Comparison of ENCODE assay signal across 8 mouse cellular contexts in genomic region chr12:113001133-113001474, GRCm38 (mm10). TPM values are rescaled to one million over a fixed set of nuclear protein-coding genes. Genes with fewer than 3 reads are reported as not detected.
DNase-seq lines count a peak whose midpoint lies in the region; ATAC-seq and TF ChIP-seq lines count a peak whose summit lies in the region.

No protein-coding gene starts in this region.

- H3K4me3 ChIP-seq in kidney, embryonic 14.5 days (ENCODE audit: low read length): peak overlapping the region; percentile 80
- H3K4me3 ChIP-seq in bone marrow macrophage, adult 2 months (ENCODE audit: insufficient read depth, low read length): peak overlapping the region; percentile 70
- H3K4me3 ChIP-seq in midbrain, embryonic 16.5 days (ENCODE audit: low read depth, low read length): peak overlapping the region; percentile 90

- peak overlapping the region; percentile 61 for H3K4me2 ChIP-seq in kidney, embryonic 14.5 days (replicated peaks; ENCODE audit: low read depth, low read length)
- peak overlapping the region; percentile 91 for H3K4me2 ChIP-seq in midbrain, embryonic 16.5 days (ENCODE audit: low read length)

- no peaks in the 10 kb centered on the region; the same call in 1 of the 2 replicates for H3K36me3 ChIP-seq in kidney, embryonic 14.5 days (ENCODE audit: control insufficient read depth, insufficient read depth, low read length)
- H3K36me3 ChIP-seq in midbrain, embryonic 16.5 days (ENCODE audit: control insufficient read depth, insufficient read depth, low read length): no peaks in the 10 kb centered on the region

- H3K9me3 ChIP-seq in kidney, embryonic 14.5 days (ENCODE audit: control insufficient read depth, low read length): no peaks in the 10 kb centered on the region
- no peaks in the 10 kb centered on the region for H3K9me3 ChIP-seq in midbrain, embryonic 16.5 days (replicated peaks; ENCODE audit: control insufficient read depth, low read length, poor library complexity, severe bottlenecking)

- H3K9ac ChIP-seq in kidney, embryonic 14.5 days (ENCODE audit: low read depth, low read length): peak overlapping the region; percentile 54
- H3K9ac ChIP-seq in midbrain, embryonic 16.5 days (ENCODE audit: low read depth, low read length): peak overlapping the region; percentile 96

- H3K27ac ChIP-seq in kidney, embryonic 14.5 days (ENCODE audit: low read depth, low read length): peak overlapping the region; percentile 93
- H3K27ac ChIP-seq in bone marrow macrophage, adult 2 months (ENCODE audit: insufficient read depth, low read depth, low read length): peak overlapping the region; percentile 59
- peak overlapping the region; percentile 94; the same call in 1 of the 2 replicates for H3K27ac ChIP-seq in midbrain, embryonic 16.5 days (ENCODE audit: low read length)

- intact Hi-C loops in left cerebral cortex, postnatal 25 days (cut with DNase I): loop anchor here (5.0 kb wide), 2 partner anchors 96 to 156 kb away; partner anchors contain the start of genes Mta1 and Tedc1

- H3K4me1 ChIP-seq in kidney, embryonic 14.5 days (ENCODE audit: control insufficient read depth, insufficient read depth, low read length): peaks cover 15% of the 10 kb centered on the region
- H3K4me1 ChIP-seq in bone marrow macrophage, adult 2 months (ENCODE audit: control insufficient read depth, insufficient read depth, low read length): peaks cover 14% of the 10 kb centered on the region
- peaks cover 19% of the 10 kb centered on the region for H3K4me1 ChIP-seq in midbrain, embryonic 16.5 days (ENCODE audit: control insufficient read depth, insufficient read depth, low read length)

- no peak for TF ChIP-seq POLR2A in bone marrow macrophage, adult 2 months (IDR thresholded peaks at IDR 0.05; ENCODE audit: borderline replicate concordance, low read depth, low read length)

- no peak for DNase-seq in kidney, adult 18-20 months
- no peak for DNase-seq in left cerebral cortex, postnatal 25 days (ENCODE audit: low spot score in 2 of 2)
- no peak for DNase-seq in gastrocnemius, postnatal 10 days
- no peak for DNase-seq in urinary bladder, adult 2 months (ENCODE audit: low spot score)

- no peak for ATAC-seq in kidney, embryonic 14.5 days (ENCODE audit: low FRiP score, low TSS enrichment)
- peak; percentile 16 for ATAC-seq in inflammation-experienced regulatory T-cells, adult 6 months
- no peak; the same call in 1 of the 2 replicates for ATAC-seq in midbrain, embryonic 16.5 days

- no peaks in the 10 kb centered on the region for H3K27me3 ChIP-seq in kidney, embryonic 14.5 days (ENCODE audit: control insufficient read depth, insufficient read depth, low read length)
- no peaks in the 10 kb centered on the region for H3K27me3 ChIP-seq in midbrain, embryonic 16.5 days (ENCODE audit: control insufficient read depth, insufficient read depth, low read depth, low read length)

- WGBS in kidney, embryonic 14.5 days: 3% methylated on average over 5 of the region's 5 CpGs
- 5% methylated on average over 5 of the region's 5 CpGs for WGBS in midbrain, embryonic 16.5 days

- no peak for TF ChIP-seq CTCF in bone marrow macrophage, adult 2 months (IDR thresholded peaks at IDR 0.05; ENCODE audit: low read depth, low read length)

RNA-seq across cellular contexts. Expression of gene Brf1, which starts 0.6 kb away (rescaled TPM):
- polyA plus RNA-seq in kidney, embryonic 14.5 days (2014; fragmentation: Nextera tagmentation; extraction: Ambion mirVana): 38.2 and 75.6 TPM in 2 replicates
- 42.1 and 49.9 TPM in 2 replicates for polyA plus RNA-seq in bone marrow macrophage, adult 2 months (2012; ENCODE audit: insufficient read depth, insufficient read length, missing spikeins)
- polyA plus RNA-seq in inflammation-experienced regulatory T-cells, adult 6 months (2017; shearing (Covaris generic)): 10 to 100 TPM; 20.2 to 32.0 (median 30.5) TPM
- 44.2 and 46.5 TPM in 2 replicates for polyA plus RNA-seq in midbrain, embryonic 16.5 days (2015; fragmentation: Nextera tagmentation; extraction: Ambion mirVana)
- 10 to 100 TPM; 45.0 to 50.4 TPM for total RNA-seq in left cerebral cortex, postnatal 25 days (2021)
- total RNA-seq in gastrocnemius, postnatal 10 days (2021): 10 to 100 TPM; 28.2 to 37.9 TPM
- polyA plus RNA-seq in urinary bladder, adult 2 months (2012; rRNA removed): 69.1 and 82.7 TPM in 2 replicates

RNA-seq across cellular contexts. Expression of gene Pacs2, which starts 13.2 kb away (rescaled TPM):
- 12.6 and 14.6 TPM in 2 replicates for polyA plus RNA-seq in kidney, embryonic 14.5 days (2014; fragmentation: Nextera tagmentation; extraction: Ambion mirVana)
- polyA plus RNA-seq in bone marrow macrophage, adult 2 months (2012; ENCODE audit: insufficient read depth, insufficient read length, missing spikeins): 53.4 and 62.2 TPM in 2 replicates
- 1 to 10 TPM; 5.0 to 8.6 (median 6.8) TPM for polyA plus RNA-seq in inflammation-experienced regulatory T-cells, adult 6 months (2017; shearing (Covaris generic))
- polyA plus RNA-seq in midbrain, embryonic 16.5 days (2015; fragmentation: Nextera tagmentation; extraction: Ambion mirVana): 27.6 and 32.3 TPM in 2 replicates
- 10 to 100 TPM; 63.3 to 79.9 TPM for total RNA-seq in left cerebral cortex, postnatal 25 days (2021)
- total RNA-seq in gastrocnemius, postnatal 10 days (2021): 10 to 100 TPM; 51.8 to 54.4 TPM
- polyA plus RNA-seq in urinary bladder, adult 2 months (2012; rRNA removed): 38.9 and 40.9 TPM in 2 replicates

RNA-seq across cellular contexts. Expression of gene Btbd6, which starts 24.8 kb away (rescaled TPM):
- polyA plus RNA-seq in kidney, embryonic 14.5 days (2014; fragmentation: Nextera tagmentation; extraction: Ambion mirVana): 22.3 and 23.1 TPM in 2 replicates
- 9.0 and 9.9 TPM in 2 replicates for polyA plus RNA-seq in bone marrow macrophage, adult 2 months (2012; ENCODE audit: insufficient read depth, insufficient read length, missing spikeins)
- 1 to 10 TPM; 7.2 to 8.8 (median 7.3) TPM for polyA plus RNA-seq in inflammation-experienced regulatory T-cells, adult 6 months (2017; shearing (Covaris generic))
- polyA plus RNA-seq in midbrain, embryonic 16.5 days (2015; fragmentation: Nextera tagmentation; extraction: Ambion mirVana): 55.5 and 58.8 TPM in 2 replicates
- total RNA-seq in left cerebral cortex, postnatal 25 days (2021): 10 to 100 TPM; 55.9 to 60.9 TPM
- total RNA-seq in gastrocnemius, postnatal 10 days (2021): 10 to 100 TPM; 10.4 to 12.7 TPM
- polyA plus RNA-seq in urinary bladder, adult 2 months (2012; rRNA removed): 23.9 and 26.8 TPM in 2 replicates

RNA-seq across cellular contexts. Expression of gene Nudt14, which starts 59.2 kb away (rescaled TPM):
- polyA plus RNA-seq in kidney, embryonic 14.5 days (2014; fragmentation: Nextera tagmentation; extraction: Ambion mirVana): 101 and 102 TPM in 2 replicates
- 31.4 and 32.1 TPM in 2 replicates for polyA plus RNA-seq in bone marrow macrophage, adult 2 months (2012; ENCODE audit: insufficient read depth, insufficient read length, missing spikeins)
- polyA plus RNA-seq in inflammation-experienced regulatory T-cells, adult 6 months (2017; shearing (Covaris generic)): 10 to 100 TPM; 33.0 to 42.6 (median 40.7) TPM
- 48.0 and 53.1 TPM in 2 replicates for polyA plus RNA-seq in midbrain, embryonic 16.5 days (2015; fragmentation: Nextera tagmentation; extraction: Ambion mirVana)
- total RNA-seq in left cerebral cortex, postnatal 25 days (2021): 10 to 100 TPM; 10.8 to 11.5 TPM
- 10 to 100 TPM; 17.3 to 17.5 TPM for total RNA-seq in gastrocnemius, postnatal 10 days (2021)
- 42.4 and 54.6 TPM in 2 replicates for polyA plus RNA-seq in urinary bladder, adult 2 months (2012; rRNA removed)
